Mouse (Mus musculus): Measurements from ENCODE around the gene Foxo3.

The Foxo3 gene

GRCm38 (mm10) chr10:42275401-42275870, 1.1 kb downstream of the Foxo3 start:
- peak; percentile 62 for DNase-seq

- DNase-seq, result peak; percentile 36
Observed at GRCm38 (mm10) chr10:42274712-42275400, 1.7 kb downstream of the Foxo3 start.

GRCm38 (mm10) chr10:42273760-42274691, 2.5 kb downstream of the Foxo3 start:
- peak; percentile 56 for DNase-seq

- DNase-seq, result no peak
Observed at GRCm38 (mm10) chr10:42273403-42273759, 3.2 kb downstream of the Foxo3 start.

- DNase-seq, result no peak
Observed at GRCm38 (mm10) chr10:42271454-42272230, 4.9 kb downstream of the Foxo3 start.

GRCm38 (mm10) chr10:42270277-42271083, 6.1 kb downstream of the Foxo3 start:
- peak; percentile 71 for DNase-seq

- peak; percentile 72 for DNase-seq
Observed at GRCm38 (mm10) chr10:42269281-42270025, 7.1 kb downstream of the Foxo3 start.

- no peak for DNase-seq
Observed at GRCm38 (mm10) chr10:42267811-42268545, 8.6 kb downstream of the Foxo3 start.

GRCm38 (mm10) chr10:42265021-42265689, 11.4 kb downstream of the Foxo3 start:
- DNase-seq, result no peak

- DNase-seq, result no peak
Observed at GRCm38 (mm10) chr10:42264195-42264594, 12.4 kb downstream of the Foxo3 start.

GRCm38 (mm10) chr10:42263701-42264100, 12.9 kb downstream of the Foxo3 start:
- DNase-seq, result no peak

GRCm38 (mm10) chr10:42262061-42262460, 14.5 kb downstream of the Foxo3 start:
- no peak for DNase-seq

GRCm38 (mm10) chr10:42261103-42261502, 15.5 kb downstream of the Foxo3 start:
- DNase-seq, result no peak

GRCm38 (mm10) chr10:42260523-42260922, 16.0 kb downstream of the Foxo3 start:
- no peak for DNase-seq

- no peak for DNase-seq
Observed at GRCm38 (mm10) chr10:42259602-42260001, 17.0 kb downstream of the Foxo3 start.

- DNase-seq, result no peak
Observed at GRCm38 (mm10) chr10:42257985-42258384, 18.6 kb downstream of the Foxo3 start.

GRCm38 (mm10) chr10:42254788-42255187, 21.8 kb downstream of the Foxo3 start:
- no peak for DNase-seq

- DNase-seq, result no peak
Observed at GRCm38 (mm10) chr10:42251749-42252323, 24.7 kb downstream of the Foxo3 start.

GRCm38 (mm10) chr10:42251203-42251602, 25.4 kb downstream of the Foxo3 start:
- peak; percentile 91 for DNase-seq

- DNase-seq, result no peak
Observed at GRCm38 (mm10) chr10:42249965-42250364, 26.6 kb downstream of the Foxo3 start.
